Comparison of ENCODE assay signal across 8 mouse cellular contexts in genomic region chr14:28675476-28675875, GRCm38 (mm10).
DNase-seq lines count a peak whose midpoint lies in the region; ATAC-seq and TF ChIP-seq lines count a peak whose summit lies in the region.

No protein-coding gene starts in this region.

- no peak overlapping the region for H3K27ac ChIP-seq in liver, postnatal 0 days (ENCODE audit: low read depth)
- no peak overlapping the region for H3K27ac ChIP-seq in cerebellum, adult 2 months (ENCODE audit: insufficient read depth, low read length)
- H3K27ac ChIP-seq in heart, embryonic 13.5 days (replicated peaks): no peak overlapping the region
- no peak overlapping the region for H3K27ac ChIP-seq in midbrain, embryonic 16.5 days (ENCODE audit: low read length)

- no peak for ATAC-seq in liver, postnatal 0 days
- ATAC-seq in heart, embryonic 13.5 days (ENCODE audit: extremely low read depth, insufficient number of reproducible peaks, low FRiP score, low TSS enrichment): no peak
- no peak for ATAC-seq in midbrain, embryonic 16.5 days

- no peak for TF ChIP-seq POLR2A in cerebellum, adult 2 months (IDR thresholded peaks at IDR 0.05; ENCODE audit: borderline replicate concordance, insufficient read depth, low read length)

- DNase-seq in liver: peak; percentile 14
- no peak for DNase-seq in liver, postnatal 0 days
- peak; percentile 85 to 90 for DNase-seq in cerebellum, adult 2 months
- DNase-seq in left cerebral cortex, adult 8-10 months (ENCODE audit: low spot score in 2 of 2): peak; percentile 3 to 15
- peak; percentile 80 to 82 for DNase-seq in right cerebral cortex, postnatal 10 days (ENCODE audit: low spot score in 2 of 2)
- no peak for DNase-seq in retina, embryonic 14.5 days (ENCODE audit: low spot score)

- H3K4me2 ChIP-seq in liver, postnatal 0 days (ENCODE audit: low read depth, low read length): no peak overlapping the region
- H3K4me2 ChIP-seq in heart, embryonic 13.5 days: peak overlapping the region; percentile 28; the same call in 1 of the 2 replicates
- H3K4me2 ChIP-seq in midbrain, embryonic 16.5 days (ENCODE audit: low read length): no peak overlapping the region

- H3K9me3 ChIP-seq in liver, postnatal 0 days (ENCODE audit: low read length): no peaks in the 10 kb centered on the region
- no peaks in the 10 kb centered on the region for H3K9me3 ChIP-seq in heart, embryonic 13.5 days
- no peaks in the 10 kb centered on the region for H3K9me3 ChIP-seq in midbrain, embryonic 16.5 days (replicated peaks; ENCODE audit: control insufficient read depth, low read length, poor library complexity, severe bottlenecking)

- no peak for TF ChIP-seq EP300 in liver, postnatal 0 days (IDR thresholded peaks at IDR 0.05; ENCODE audit: low read depth)

- H3K9ac ChIP-seq in liver, postnatal 0 days (replicated peaks): no peak overlapping the region
- H3K9ac ChIP-seq in heart, embryonic 13.5 days: no peak overlapping the region
- H3K9ac ChIP-seq in midbrain, embryonic 16.5 days (ENCODE audit: low read depth, low read length): no peak overlapping the region

- H3K4me1 ChIP-seq in liver, postnatal 0 days (ENCODE audit: insufficient read depth): no peaks in the 10 kb centered on the region
- H3K4me1 ChIP-seq in cerebellum, adult 2 months (ENCODE audit: control insufficient read depth, insufficient read depth, low read length): no peaks in the 10 kb centered on the region
- H3K4me1 ChIP-seq in heart, embryonic 13.5 days: peaks cover 11% of the 10 kb centered on the region
- no peaks in the 10 kb centered on the region for H3K4me1 ChIP-seq in midbrain, embryonic 16.5 days (ENCODE audit: control insufficient read depth, insufficient read depth, low read length)

- no peaks in the 10 kb centered on the region for H3K27me3 ChIP-seq in liver, postnatal 0 days (ENCODE audit: insufficient read depth, low read length)
- no peaks in the 10 kb centered on the region; the same call in 1 of the 2 replicates for H3K27me3 ChIP-seq in cerebellum, adult 2 months (ENCODE audit: control insufficient read depth, insufficient read depth, low read length)
- H3K27me3 ChIP-seq in heart, embryonic 13.5 days (replicated peaks): no peaks in the 10 kb centered on the region
- no peaks in the 10 kb centered on the region for H3K27me3 ChIP-seq in midbrain, embryonic 16.5 days (ENCODE audit: control insufficient read depth, insufficient read depth, low read depth, low read length)

- TF ChIP-seq CTCF in liver, postnatal 0 days (IDR thresholded peaks at IDR 0.05; ENCODE audit: low read depth): no peak
- no peak for TF ChIP-seq CTCF in cerebellum, adult 2 months (IDR thresholded peaks at IDR 0.05; ENCODE audit: borderline replicate concordance, insufficient read depth, low read depth, low read length)

- H3K4me3 ChIP-seq in liver, postnatal 0 days (ENCODE audit: low read depth, low read length): no peak overlapping the region
- H3K4me3 ChIP-seq in cerebellum, adult 2 months (replicated peaks; ENCODE audit: insufficient read depth, low read depth, low read length): no peak overlapping the region
- no peak overlapping the region for H3K4me3 ChIP-seq in heart, embryonic 13.5 days
- H3K4me3 ChIP-seq in midbrain, embryonic 16.5 days (ENCODE audit: low read depth, low read length): no peak overlapping the region

- H3K36me3 ChIP-seq in liver, postnatal 0 days (replicated peaks; ENCODE audit: insufficient read depth, low read length): no peaks in the 10 kb centered on the region
- H3K36me3 ChIP-seq in heart, embryonic 13.5 days: no peaks in the 10 kb centered on the region
- no peaks in the 10 kb centered on the region for H3K36me3 ChIP-seq in midbrain, embryonic 16.5 days (ENCODE audit: control insufficient read depth, insufficient read depth, low read length)

- whole genome bisulfite sequencing in liver, postnatal 0 days (ENCODE audit: insufficient replicate concordance): 58% methylated on average over 5 of the region's 5 CpGs
- 10% methylated on average over 5 of the region's 5 CpGs for WGBS in cerebellum, adult 2 months
- 34% methylated on average over 5 of the region's 5 CpGs for WGBS in heart, embryonic 13.5 days
- 60% methylated on average over 5 of the region's 5 CpGs for WGBS in midbrain, embryonic 16.5 days

Comparison
In these comparisons a context has a peak if more than half of its experiments do, and no peak if none do; other contexts are left out.
1. DNase-seq: peak in liver (single experiment), cerebellum, adult 2 months (2 of 2), left cerebral cortex, adult 8-10 months (2 of 2) and right cerebral cortex, postnatal 10 days (2 of 2); none in liver, postnatal 0 days (single experiment) and retina, embryonic 14.5 days (single experiment).